Mouse (Mus musculus): Measurements from ENCODE around the gene Otud7b.
A peak's percentile ranks its signal among the peaks of the same experiment; 100 is the strongest.

The Otud7b gene

DNA sequence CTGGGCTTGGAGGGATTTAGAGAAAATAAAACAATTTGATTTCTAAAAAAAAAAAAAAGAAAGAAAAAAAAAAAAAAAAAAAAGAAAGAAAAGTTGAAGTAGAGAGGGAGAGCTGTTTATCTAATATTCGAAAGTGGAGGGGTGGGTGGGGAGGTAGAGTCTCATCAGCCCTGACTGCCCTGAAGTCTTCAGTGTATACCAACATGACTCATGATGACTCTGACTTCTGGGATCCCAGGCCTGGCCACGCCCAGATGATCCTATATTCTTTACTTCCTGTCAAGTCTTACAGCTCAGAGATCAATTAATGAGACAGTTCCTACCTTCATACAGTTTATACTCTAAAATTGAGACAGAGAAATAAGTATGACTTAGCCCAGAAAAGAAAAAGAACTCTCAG lies 17.1 kb upstream of the Otud7b start:
- DNase-seq: peak; percentile 58

DNA sequence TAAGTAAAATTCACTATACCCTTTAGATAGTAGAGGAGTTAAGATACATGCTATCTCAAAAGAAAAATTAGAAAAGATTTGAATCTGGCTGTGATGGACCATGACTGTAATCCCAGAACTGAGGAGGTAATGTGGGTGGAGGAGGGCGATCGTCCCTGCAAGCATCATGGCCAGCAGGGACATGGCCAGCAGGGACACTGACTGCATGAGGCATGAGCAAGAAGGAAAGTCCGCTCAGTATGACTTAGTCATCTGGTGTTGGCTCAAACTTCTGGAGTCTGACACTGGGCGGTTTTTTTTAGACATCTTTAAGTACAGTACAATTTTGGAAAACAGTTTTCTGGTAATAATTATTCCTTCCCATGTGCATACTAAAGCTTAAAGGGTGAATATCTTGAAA lies 16.5 kb upstream of the Otud7b start:
- DNase-seq: peak; percentile 73

DNA sequence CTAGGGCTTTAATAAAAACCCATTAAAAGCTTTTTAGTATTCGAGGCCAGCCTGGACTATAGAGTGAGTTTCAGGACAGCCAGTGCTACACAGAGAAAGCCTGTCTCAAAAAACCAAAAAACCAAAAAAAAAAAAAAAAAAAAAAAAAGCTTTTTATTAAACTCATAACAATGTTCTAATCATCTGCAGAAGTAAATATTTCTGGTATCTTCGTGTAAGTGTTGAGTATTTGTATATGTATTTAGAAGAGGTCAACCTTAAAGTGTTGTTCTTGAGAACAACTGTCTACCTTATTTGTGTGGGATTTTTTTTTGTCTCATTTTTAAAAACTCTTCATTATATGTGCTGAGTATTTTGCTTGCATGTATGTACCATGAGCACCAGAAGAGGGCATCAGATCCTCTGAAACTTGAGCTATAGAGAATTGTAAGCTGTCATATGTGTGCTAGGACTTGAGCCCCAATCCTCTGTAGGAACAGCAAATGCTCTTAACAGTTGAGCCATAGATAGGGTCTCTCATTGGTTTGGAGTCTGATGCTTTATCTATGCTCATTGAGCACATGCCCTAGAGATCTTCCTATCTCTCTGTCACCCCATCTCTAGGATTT lies 14.3 kb upstream of the Otud7b start:
- DNase-seq: no peak

DNA sequence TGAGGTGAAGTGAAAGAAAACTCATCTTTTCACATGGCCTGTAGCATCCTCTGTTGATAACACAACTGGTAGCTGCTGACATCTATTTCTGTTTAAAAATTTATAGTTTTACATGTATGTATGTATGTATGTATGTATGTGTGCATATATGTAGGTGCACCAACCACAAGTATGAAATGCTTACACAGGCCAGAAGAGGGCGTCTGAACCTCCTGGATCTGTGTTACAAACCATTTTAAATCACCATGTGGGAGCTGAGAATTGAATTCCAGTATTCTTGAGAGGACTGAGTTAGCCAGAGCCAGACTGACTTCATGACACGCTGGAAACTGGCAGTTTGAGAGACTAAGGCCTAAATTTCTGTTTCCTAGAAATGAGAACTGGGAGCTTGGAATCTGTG lies 13.2 kb upstream of the Otud7b start:
- peak; percentile 54 for DNase-seq

DNA sequence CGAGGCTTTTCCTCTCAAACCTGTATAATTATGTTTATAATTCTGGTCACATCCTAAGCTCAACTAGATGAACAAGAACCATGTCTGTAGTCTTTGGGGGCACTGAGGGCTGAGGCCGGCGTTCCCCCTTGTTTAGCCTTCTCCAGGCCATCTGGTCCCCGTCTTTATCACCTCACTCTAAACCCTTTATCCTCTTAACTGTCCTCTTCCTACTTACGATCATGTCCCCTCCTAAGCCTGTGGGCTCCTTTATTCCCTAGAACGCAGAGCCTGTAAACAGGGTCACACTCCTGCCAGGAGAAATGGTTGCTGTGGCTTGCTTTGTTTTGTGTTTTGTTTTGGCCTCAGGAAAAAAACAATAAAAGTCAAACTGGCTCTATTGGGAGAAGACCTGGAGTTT lies 12.4 kb upstream of the Otud7b start:
- peak; percentile 55 for DNase-seq

DNA sequence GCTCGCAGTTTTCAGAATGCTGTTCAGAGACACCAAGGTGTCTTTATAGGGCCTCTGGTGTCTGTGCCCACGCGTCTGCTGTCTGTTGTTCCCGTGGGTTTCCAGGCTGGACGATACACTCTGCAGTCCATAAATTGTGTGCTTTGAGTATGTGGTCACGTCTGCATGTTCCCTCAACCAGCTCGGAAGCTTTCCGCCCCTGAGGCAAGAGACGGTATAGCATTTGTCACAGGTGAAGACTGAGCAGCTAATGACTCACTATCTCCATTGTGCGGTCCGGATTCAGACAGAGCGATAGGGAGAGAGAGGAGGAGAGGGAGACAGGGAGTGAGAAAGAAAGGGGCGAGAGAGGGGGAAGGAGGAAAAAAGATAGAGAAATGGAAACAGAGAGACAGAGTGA lies 10.8 kb upstream of the Otud7b start:
- peak; percentile 78 for DNase-seq

DNA sequence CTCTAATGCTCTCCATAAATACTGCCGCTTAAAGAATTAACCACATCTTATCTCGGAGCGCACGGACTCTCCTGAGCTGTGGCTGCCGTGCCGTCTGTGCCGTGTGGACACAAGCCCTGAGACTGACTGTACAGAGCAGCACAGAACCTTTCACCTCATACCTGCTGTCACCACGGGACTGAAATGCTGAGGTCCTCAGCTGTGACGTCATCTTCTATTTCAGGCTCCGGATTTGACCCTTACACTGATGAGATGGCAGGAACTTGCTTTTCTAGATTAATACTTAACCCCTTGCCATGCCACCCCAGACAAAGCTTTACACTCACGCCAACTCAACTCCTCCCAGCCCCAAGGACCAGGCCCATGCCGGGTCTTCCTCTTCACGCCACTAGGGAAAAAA lies 10.1 kb upstream of the Otud7b start:
- DNase-seq: peak; percentile 92

DNA sequence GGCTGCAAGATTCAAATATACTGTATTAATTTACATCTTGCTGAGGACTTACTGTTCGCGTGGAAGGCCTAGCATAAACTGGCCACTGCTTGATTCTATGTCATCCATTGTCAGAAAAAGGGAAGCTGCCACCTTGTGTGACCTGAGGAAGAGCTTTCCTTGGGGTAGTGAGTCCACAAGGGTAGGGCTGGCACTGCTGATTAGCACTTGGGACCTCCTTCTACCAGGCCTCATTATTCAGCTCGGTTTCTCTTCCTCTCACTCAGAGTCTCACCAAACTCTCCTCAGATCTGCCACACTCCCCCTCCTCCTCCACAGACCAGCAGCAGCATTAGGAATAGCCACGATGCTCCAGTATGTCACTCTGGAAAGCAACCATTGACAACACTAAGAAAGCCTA lies 6.2 kb upstream of the Otud7b start:
- DNase-seq: peak; percentile 81

DNA sequence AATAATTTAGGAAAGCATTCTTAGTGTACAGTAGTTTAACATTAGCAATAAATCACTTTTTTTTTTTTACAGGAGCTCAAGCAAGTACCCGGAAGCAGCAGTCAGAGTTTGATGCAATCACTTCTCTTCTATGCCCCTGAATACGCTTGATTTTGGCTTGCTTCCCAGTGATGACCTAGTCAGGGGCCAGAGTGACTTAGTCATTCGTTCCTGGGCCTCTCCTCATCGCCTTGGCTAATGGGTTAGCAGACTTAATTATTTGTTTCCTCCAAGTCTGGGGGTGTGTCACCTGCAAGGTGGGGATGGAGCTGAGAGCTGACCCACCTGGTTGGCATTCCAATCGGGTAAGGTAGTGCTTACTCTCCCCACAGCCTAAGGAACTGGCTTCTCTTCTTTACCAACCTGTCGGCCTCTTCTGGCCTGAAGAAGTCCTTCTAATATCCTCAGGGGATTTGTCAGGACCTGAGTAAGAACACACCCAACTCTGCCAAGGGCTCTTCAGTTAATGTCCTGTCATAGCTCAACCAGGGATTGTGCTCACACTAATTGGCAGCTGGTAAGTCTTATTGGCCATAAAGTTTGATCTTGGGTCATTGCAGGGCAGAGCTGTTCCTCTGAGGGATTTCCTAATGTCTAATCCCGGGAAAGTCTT lies 5.6 kb upstream of the Otud7b start:
- peak; percentile 96 for DNase-seq

DNA sequence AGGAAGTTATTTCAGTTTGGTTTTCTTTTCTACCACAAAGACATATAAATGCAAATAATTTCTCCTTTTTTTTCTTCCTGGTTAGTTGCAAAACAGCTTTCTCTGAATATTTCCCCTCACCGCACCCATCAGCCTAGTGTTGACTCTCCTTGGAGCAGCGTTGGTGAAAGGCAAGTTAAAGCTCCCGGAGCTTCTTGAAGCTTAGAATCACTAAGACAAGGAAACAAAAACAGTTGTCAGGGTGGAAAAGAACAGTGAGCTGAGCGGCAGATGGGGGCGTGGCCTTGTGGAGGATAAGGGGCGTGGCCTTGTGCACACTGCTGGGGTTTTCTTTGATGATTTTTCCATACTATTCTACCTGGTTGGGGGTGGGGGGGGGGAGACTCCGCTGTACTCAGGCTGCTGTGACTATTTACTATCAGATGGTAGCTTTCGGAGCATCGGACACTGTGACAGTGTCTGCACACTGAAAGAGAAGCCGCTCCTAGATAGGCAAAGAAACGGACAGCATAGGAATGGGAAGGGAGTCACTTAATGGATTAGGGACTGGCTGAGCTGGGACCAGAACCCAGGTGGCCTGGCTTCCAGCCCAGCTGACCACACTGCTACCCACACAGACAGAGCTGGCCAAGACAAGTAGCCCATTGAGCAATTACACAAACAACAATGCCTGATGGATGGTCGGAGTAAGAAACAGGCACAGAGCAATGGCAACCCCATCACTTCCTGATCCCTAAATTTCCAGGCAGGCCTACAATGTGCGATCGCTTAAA lies 2.0 kb upstream of the Otud7b start:
- peak; percentile 94 for DNase-seq

DNA sequence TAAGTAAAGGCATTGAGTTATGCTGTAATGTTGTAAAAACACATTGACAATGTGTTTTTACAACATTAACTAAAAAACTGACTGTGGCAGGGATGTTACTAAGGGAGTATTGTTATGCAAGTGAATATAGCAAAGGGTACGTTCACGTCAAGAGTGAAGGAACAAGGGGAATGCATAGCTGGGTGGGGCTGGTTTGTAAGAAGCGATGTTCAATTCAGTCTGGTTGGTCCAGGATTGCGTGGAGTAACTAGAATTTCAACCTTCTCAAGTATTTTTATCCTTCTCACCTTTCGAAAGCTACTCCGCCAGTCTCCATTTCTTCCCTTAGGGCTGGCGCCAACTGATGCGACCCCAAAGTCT lies 446 bp upstream of the Otud7b start:
- DNase-seq: no peak

DNA sequence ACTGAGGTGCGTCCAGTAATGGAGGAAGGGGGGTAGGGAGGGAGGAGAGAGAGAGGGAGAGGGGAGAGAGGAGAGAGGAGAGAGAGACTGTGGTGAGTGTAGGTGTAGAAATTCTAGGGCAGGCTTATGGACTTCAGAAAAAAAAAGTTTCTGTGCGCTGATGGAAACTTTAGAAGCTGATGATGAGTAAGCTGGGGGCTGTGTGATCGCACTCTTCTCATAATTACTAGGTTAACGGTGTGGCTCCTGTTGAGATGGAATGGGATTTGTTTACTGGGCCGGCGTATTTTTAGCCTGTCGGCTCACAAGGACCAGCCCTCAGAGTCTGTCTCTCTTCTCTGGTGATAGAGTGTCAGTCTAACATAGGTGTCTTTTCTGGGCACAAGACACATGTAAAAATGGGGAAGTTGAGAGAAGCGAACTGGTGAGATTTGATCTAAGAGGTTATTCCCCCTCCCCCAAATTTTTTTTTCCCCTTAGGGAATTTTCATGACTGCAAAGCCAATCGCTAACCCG lies 963 bp downstream of the Otud7b start:
- DNase-seq: peak; percentile 92

DNA sequence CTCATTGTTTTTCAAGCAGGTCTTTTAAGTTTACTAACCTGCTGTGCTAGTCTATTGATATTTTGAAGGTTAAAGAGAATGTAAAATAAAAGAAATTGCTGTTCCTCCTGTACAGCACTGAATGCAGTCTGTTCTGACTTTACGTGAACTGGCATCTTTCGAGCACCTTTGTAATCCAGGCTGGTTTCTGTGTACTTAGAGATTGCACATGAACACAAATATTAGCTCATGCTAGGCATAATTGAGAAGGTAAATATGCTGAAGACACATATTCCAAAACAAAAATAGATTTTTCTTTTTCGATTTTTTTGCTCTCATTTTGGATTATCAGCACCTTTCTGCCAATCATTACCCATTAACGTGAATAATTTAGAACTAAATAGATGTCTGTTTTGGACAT lies 1.8 kb downstream of the Otud7b start:
- peak; percentile 28 for DNase-seq

DNA sequence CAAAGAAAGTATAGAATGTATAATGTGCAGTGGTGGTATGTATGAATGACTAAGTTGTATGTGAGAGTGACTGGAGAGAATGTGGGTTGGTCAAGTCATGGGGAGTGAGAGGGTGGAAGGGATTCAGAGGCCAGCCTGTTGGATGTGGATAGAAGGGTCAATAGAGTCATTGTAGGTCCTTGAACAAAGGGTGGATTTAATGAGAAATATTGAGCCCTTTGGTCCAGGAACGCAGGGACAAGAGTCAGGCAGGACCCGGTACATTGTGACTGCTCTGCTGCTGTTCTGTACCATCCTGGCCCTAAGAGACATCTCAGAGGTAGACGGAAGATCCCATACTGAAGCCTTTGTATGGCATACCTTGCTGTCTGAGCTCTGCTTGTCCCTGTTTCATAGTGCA lies 4.0 kb downstream of the Otud7b start:
- peak; percentile 59 for DNase-seq

DNA sequence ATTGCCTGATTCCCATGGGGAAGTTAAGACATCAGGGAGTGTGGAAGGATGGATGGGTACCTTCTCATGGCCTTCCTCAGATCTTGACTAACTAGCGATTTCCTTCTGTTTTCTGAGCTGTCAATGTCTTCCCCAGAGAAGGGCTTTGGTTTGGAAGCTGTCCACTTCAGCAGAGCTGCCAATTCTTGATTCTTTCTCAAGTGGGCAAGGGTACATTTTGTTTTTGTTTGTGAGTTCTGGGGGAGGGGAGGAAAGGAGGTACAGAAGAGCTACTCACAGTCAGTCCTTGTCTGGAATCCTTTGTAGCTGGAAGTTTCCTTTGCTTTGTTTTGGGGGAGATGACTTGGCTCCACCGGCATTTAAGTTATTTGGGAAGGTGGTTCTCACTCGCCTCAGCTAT lies 8.9 kb downstream of the Otud7b start:
- DNase-seq: peak; percentile 43

DNA sequence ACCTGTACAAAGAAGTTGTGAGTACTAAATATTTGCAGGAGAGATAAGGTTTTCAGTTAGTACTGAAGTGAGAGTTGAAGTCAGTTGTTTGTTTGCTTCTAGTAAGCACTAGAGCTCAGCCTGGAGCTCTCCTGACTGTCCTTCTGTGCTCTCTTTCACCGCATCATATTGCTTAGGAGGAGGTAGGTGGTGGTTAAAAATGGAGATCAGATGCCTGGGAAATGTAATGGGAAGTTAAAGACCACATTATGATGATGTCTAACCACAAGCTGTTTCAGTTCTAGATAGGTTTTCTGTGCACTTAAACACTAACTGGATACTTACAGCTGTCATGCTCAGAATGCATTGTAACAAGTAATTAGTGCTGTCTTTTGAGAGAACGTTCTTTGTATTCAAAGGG lies 13.8 kb downstream of the Otud7b start:
- DNase-seq: no peak

DNA sequence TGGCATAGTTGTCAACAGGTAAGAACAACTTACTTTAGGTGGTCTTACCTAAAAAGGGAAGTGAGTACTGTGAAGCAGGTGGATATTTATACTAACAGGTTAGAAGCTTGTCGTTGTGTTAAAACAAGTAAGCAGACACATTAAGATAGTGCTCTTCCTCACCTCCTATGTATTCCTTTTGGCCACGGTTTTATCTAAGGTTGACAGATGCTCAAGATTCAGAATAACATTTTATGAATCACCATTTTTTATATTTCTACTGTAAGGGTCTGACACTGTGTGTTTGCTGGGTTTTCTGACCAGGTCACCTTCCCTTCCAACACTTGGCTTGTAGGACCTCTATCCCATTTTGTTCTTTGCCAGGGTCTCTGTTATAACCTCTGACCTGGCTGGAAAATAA lies 14.4 kb downstream of the Otud7b start:
- DNase-seq: no peak

DNA sequence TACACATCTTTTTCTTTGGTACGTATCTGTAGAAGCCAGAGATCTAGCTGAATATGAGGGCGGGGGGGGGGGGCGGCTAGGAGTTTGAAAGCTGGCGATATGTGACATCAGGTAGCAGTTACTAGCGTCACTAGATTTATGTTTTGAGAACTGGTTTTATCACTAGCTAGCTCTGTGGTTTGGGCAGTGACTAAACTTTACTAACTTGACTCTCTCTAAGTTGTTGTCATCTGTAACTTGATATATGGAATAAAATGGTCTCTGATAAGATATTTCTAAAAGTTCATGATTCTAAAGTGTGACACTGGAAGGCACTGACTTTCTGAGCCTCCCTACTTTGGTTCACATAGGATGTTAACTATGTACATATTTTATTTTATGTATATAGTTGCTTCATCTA lies 19.9 kb downstream of the Otud7b start:
- DNase-seq: no peak

DNA sequence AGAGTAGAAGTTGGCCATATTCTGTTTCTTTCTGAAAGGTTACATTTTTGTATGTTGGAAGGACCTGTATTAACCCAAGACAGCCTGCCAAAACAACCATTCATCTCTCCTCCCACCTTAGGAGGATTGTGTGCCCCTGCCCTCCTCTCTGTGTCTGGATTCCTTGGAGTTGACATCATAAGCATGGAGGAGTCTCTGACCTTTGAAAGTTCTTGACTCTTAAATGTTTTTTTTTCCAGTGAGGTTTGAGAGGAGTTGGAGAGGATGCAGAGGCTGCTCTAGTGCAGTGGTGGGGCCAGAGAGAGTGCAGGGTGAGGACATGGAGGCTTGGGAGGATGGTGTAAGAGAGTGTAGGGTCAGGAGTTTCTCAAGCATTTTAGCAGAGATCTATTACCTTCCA lies 23.8 kb downstream of the Otud7b start:
- DNase-seq: peak; percentile 91

DNA sequence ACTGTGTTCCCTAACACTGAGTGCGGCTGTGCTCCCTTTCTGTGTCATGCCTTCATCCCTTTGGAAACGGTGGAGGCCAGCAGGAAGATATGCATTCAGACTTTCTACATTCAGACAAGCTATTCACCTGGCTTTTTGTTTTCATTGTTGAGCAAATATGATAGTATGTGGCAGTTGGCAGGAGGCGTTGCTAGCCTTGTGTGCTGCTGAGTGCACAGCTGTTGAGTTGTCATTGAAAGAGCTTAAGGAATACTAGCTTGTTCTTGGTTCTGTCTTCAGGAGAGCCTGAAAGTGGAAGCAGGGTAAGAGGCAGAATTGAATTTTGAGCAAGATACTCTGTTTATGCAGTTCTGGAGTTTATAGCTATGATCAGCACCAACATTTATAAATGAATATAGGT lies 28.2 kb downstream of the Otud7b start:
- DNase-seq: peak; percentile 60

DNA sequence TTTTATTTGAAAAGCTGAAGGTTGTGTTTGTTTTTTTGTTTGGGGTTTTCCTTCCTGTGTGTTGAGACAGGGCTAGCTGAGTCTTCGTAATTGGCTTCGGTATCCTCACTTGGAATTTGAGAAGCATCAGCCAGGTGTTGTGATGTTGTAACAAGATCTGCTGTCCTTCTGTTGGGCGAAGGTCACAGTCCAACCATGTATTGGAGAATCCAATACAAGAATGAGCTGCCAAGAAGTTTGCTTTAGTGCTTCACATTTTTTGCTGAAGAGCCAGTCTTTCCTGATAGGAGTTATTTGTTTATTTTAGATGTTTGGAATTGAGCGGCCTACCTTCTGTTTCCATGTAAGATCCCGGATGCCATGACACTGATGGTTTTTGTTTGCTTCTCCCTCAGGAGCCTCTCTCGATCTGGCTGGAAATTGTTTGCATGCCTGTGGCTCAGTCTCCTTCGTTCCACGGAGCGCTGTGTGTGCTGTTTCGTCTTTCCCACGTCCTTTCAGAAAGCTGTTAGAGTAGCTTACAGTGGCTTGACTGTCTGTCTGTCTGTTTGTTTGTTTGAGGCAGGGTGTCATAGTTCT lies 29.1 kb downstream of the Otud7b start:
- DNase-seq: peak; percentile 81

DNA sequence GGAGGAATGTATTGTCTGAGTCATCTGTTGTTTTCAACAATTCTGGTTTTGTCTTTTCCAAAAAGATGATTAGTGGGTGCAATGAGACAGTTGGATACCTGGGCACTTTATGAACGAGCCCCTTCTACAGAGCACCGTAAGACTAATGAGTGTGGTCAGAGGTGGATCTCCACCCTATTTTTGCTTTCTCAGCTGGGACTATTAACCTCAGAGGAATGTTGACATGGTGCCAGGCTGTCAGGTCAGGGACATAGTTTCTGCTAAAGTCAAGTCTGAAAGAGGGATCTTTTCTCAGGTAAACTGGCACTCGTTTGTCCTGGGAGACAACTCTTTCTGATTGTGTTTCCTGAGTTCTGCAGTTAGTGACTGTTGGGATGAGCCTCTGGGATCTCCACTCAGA lies 30.7 kb downstream of the Otud7b start:
- peak; percentile 83 for DNase-seq

DNA sequence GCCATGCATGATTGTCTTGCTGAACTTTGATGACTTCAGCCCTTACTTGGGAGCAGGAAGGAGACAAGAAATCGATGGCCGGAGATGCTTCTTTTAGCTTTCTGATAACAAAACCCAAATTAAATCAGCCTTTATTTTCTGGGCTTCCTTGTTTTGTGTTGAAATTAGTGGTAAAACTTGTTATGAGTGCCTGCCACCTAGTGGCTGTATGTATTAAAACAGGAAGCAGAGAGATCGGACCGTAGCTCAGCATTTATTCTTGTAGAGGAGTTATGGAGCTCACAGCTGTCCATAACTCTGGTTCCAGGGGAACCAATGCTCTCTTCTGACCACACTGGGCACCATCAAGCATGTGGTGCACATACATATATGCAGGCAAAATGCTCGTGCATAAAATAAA lies 43.6 kb downstream of the Otud7b start:
- DNase-seq: peak; percentile 92

DNA sequence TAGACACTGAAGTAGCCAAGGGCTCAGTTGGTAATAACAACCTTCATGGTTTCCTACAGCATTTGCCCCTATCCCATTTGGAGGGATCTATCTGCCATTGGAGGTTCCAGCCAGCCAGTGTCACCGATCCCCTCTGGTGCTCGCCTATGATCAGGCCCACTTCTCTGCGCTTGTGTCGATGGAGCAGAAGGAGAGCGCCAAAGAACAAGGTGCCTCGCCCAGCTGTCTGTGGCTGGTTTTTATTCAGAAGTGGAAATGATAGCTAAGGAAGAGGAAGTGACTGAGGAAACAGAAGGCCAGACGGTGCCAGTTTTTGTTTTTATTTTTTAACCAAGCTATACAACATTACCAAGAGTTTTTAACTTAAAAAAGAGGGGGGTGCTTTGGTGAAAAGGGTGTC lies 47.5 kb downstream of the Otud7b start:
- peak; percentile 91 for DNase-seq

Measured in heart, adult 11 months (tissue).